Mouse (Mus musculus): Measurements from ENCODE around the gene Zfp800.

DNA sequence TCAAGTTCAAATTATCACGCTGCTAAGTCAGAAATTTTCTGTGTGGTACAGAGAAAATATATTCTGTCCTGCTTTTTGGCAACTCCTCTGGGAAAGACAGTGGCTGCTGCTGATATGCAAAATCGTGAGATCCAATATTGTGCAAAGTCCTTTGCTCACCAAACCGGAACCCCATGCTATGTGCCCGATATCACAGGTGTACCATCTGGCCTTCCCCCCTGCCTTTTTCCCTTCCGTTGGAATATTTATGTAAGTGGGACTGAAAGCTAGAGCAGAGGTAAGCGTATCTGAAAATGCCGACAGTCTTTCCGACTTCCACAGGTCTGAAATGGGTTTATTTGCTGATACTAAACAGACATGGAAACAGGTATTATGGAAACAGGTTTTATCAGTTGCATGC lies 179.4 kb downstream of the Zfp800 start:
- TF ChIP-seq MAFK (IDR thresholded peaks at IDR 0.05; ENCODE audit: insufficient read depth, low read depth, low read length) (no peak), ZNF384 (IDR thresholded peaks at IDR 0.05; ENCODE audit: low read depth, low read length) (no peak), CHD2 (IDR thresholded peaks at IDR 0.05; ENCODE audit: low read depth, low read length) (no peak), ZC3H11A (IDR thresholded peaks at IDR 0.05; ENCODE audit: borderline replicate concordance, low read depth, low read length) (no peak), HCFC1 (IDR thresholded peaks at IDR 0.05; ENCODE audit: borderline replicate concordance, insufficient read depth, low read length) (no peak)
